Mouse (Mus musculus) hindbrain, embryonic 16.5 days (tissue): ENCODE data around the gene Sstr2. TPM values are rescaled to one million over a fixed set of nuclear protein-coding genes. Genes with fewer than 3 reads are reported as not detected.

Experiments used
- ATAC-seq: fragments of 200-750 bp; cut with Nextera tagmentation; 2 replicates; pipeline ENCODE4 v1.8.0; 2017; ENCODE audit warnings: moderate TSS enrichment, moderate library complexity
- H3K27ac ChIP-seq: fragments of 300-500 bp; sonication (generic); 2 replicates; pipeline ENCODE4 v1.5.1; 2014; ENCODE audit warnings: low read depth, mild to moderate bottlenecking, control low read depth, low read length, moderate library complexity
- H3K27me3 ChIP-seq: fragments of 300-500 bp; sonication (generic); replicated peaks from 2 replicates; pipeline ENCODE4 v1.6.1; 2014; ENCODE audit warnings: low read length; ENCODE audit not compliant: control insufficient read depth, insufficient read depth
- H3K36me3 ChIP-seq: fragments of 300-500 bp; sonication (generic); 2 replicates; pipeline ENCODE4 v1.6.1; 2014; ENCODE audit warnings: mild to moderate bottlenecking, low read length, moderate library complexity, mixed read lengths; ENCODE audit not compliant: control insufficient read depth, insufficient read depth
- H3K4me1 ChIP-seq: fragments of 300-500 bp; sonication (generic); 2 replicates; pipeline ENCODE4 v1.6.1; 2014; ENCODE audit warnings: low read depth, low read length; ENCODE audit not compliant: control insufficient read depth, insufficient read depth
- H3K4me2 ChIP-seq: fragments of 300-500 bp; sonication (generic); 2 replicates; pipeline ENCODE4 v1.6.1; 2014; ENCODE audit warnings: mild to moderate bottlenecking, low read length, control low read depth, moderate library complexity
- H3K4me3 ChIP-seq: fragments of 300-500 bp; sonication (generic); 2 replicates; pipeline ENCODE4 v1.5.1; 2014; ENCODE audit warnings: mild to moderate bottlenecking, low read length, control low read depth, moderate library complexity
- H3K9ac ChIP-seq: fragments of 300-500 bp; sonication (generic); 2 replicates; pipeline ENCODE4 v1.6.1; 2014; ENCODE audit warnings: low read depth, mild to moderate bottlenecking, control low read depth, low read length, moderate library complexity
- H3K9me3 ChIP-seq: fragments of 300-500 bp; sonication (generic); 2 replicates; pipeline ENCODE4 v1.6.1; 2014; ENCODE audit warnings: mild to moderate bottlenecking, low read length, moderate library complexity; ENCODE audit not compliant: control insufficient read depth
- WGBS: fragments of 180-500 bp; shearing (Covaris S2); extraction: QIAGEN DNeasy Blood & Tissue Kit; methylation state at CpG from one replicate; pipeline ENCODE4 v1.1.7; 2014; 5-methylcytosine and 5-hydroxymethylcytosine counted together
- polyA plus RNA-seq: library from polyadenylated mRNA; unstranded; fragments of >200 nt; fragmentation: Nextera tagmentation; extraction: Ambion mirVana; gene quantifications from 2 replicates; pipeline ENCODE4 v1.2.1, GENCODE M21; 2015

Sstr2 gene
- polyA plus RNA-seq, 1 experiment from 2014 or later = 32.5 TPM

DNA sequence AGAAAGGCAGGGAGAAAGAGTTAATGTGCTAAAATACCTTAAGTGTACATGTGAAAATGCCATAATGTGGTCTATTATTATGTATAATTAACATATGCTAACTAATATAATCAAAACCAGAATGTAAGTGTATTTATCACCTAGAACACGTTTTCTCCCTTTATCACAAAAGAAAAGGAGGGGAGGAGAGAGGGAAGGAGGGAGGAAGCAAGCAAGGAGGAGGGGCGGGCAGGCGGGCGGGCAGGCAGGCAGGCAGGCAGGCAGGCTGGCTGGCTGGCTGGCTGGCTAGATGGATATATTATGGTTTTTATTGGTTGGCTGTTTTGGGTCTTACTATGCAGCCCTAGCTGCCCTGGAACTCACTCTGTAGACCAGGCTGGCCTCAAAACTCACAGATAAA lies 50.6 kb downstream of the Sstr2 start:
- WGBS = 86% methylated on average over 4 of the region's 4 CpGs
- no peak overlapping the region for H3K4me2 ChIP-seq
- peaks cover 7% of the 10 kb centered on the region for H3K36me3 ChIP-seq
- ATAC-seq = no peak
- no peak overlapping the region for H3K9ac ChIP-seq
- no peaks in the 10 kb centered on the region for H3K9me3 ChIP-seq
- H3K27me3 ChIP-seq = no peaks in the 10 kb centered on the region
- no peak overlapping the region for H3K4me3 ChIP-seq
- no peak overlapping the region for H3K27ac ChIP-seq
- peaks cover 3% of the 10 kb centered on the region; the same call in 1 of the 2 replicates for H3K4me1 ChIP-seq

GRCm38 (mm10) chr11:113673614-113674013 lies 54.5 kb downstream of the Sstr2 start:
- Histone ChIP-seq H3K27ac (no peak overlapping the region), H3K4me1 (no peaks in the 10 kb centered on the region), H3K4me2 (no peak overlapping the region), H3K9ac (no peak overlapping the region), H3K9me3 (no peaks in the 10 kb centered on the region), H3K36me3 (peaks cover 14% of the 10 kb centered on the region), H3K4me3 (no peak overlapping the region), H3K27me3 (no peaks in the 10 kb centered on the region)
- ATAC-seq = no peak
- WGBS = 90% methylated on average over 4 of the region's 4 CpGs

DNA sequence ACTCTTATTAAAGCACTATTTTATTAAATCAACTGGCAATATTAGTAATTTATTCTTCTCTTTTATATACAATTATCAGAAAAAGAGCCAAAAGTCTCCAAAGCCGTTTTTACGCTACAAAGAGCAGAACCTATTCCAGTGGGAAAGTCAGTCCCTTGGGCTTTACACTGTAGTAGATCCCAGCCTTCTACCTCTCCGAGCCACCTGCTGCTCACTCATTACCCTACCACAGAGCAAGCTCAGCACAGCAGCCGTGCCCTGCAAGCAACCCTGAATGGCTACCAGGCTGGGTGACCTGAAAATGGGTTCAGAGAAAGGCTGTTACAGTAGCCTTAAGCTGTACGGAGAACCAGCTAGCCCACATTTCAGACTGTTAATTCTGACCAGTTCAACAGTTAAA lies 55.5 kb downstream of the Sstr2 start:
- no peak overlapping the region for H3K9ac ChIP-seq
- no peaks in the 10 kb centered on the region for H3K4me1 ChIP-seq
- H3K9me3 ChIP-seq = no peaks in the 10 kb centered on the region
- H3K27me3 ChIP-seq = no peaks in the 10 kb centered on the region
- WGBS = 85% methylated on average over 5 of the region's 5 CpGs
- H3K27ac ChIP-seq = no peak overlapping the region
- ATAC-seq = no peak
- no peak overlapping the region for H3K4me2 ChIP-seq
- H3K4me3 ChIP-seq = no peak overlapping the region
- peaks cover 14% of the 10 kb centered on the region for H3K36me3 ChIP-seq

Other genes starting within 250 kb of the Sstr2 start
- gene Cog1, start 29.8 kb downstream of the Sstr2 start, polyA plus RNA-seq = 35.3 and 38.5 TPM in 2 replicates
- gene Slc39a11, start 30.7 kb downstream of the Sstr2 start, polyA plus RNA-seq = 37.1 and 40.1 TPM in 2 replicates
- 39.1 and 42.2 TPM in 2 replicates for gene Fam104a, start 64.8 kb downstream of the Sstr2 start, polyA plus RNA-seq
- gene D11Wsu47e, start 65.1 kb downstream of the Sstr2 start, polyA plus RNA-seq = 22.9 and 24.5 TPM in 2 replicates
- gene Cpsf4l, start 90.7 kb downstream of the Sstr2 start, polyA plus RNA-seq = 0.19 and 0.26 TPM in 2 replicates
- 72.2 and 80.1 TPM in 2 replicates for gene Cdc42ep4, start 132.5 kb downstream of the Sstr2 start, polyA plus RNA-seq